Mouse (Mus musculus) C2C12 (cell line): Measurements from ENCODE around the gene Tnip2.

ENCODE experiments used
- MAX ChIP-seq: IDR thresholded peaks from one replicate; pipeline ENCODE4 v1.6.1; 2011; ENCODE audit warnings: mild to moderate bottlenecking, control low read depth
- MYOD1 ChIP-seq: IDR thresholded peaks from one replicate; pipeline ENCODE4 v1.6.1; 2011; ENCODE audit warnings: low read depth; ENCODE audit not compliant: control insufficient read depth, insufficient read length

GRCm38 (mm10) chr5:34527352-34527751 is 13.6 kb upstream of the Tnip2 start:
- TF ChIP-seq MAX, result no peak
- TF ChIP-seq MYOD1, result no peak
